Mouse (Mus musculus) forebrain, embryonic 15.5 days (tissue): ENCODE measurements around the gene Frmpd2. TPM values are rescaled to one million over a fixed set of nuclear protein-coding genes. Genes with fewer than 3 reads are reported as not detected.
A peak's percentile ranks its signal among the peaks of the same experiment; 100 is the strongest.

Source experiments
- ATAC-seq: fragments of 200-750 bp; cut with Nextera tagmentation; replicated peaks from 2 replicates; pipeline ENCODE4 v1.8.0; 2017; ENCODE audit warnings: mild to moderate bottlenecking, moderate TSS enrichment, moderate library complexity
- H3K27ac ChIP-seq: fragments of 300-500 bp; sonication (generic); replicated peaks from 2 replicates; pipeline ENCODE4 v1.5.1; 2015; ENCODE audit warnings: mild to moderate bottlenecking, inconsistent platforms
- H3K27me3 ChIP-seq: fragments of 300-500 bp; sonication (generic); 2 replicates; pipeline ENCODE4 v1.6.1; 2015; ENCODE audit warnings: inconsistent platforms
- H3K36me3 ChIP-seq: fragments of 300-500 bp; sonication (generic); 2 replicates; pipeline ENCODE4 v1.6.1; 2015; ENCODE audit warnings: mild to moderate bottlenecking, inconsistent platforms
- H3K4me1 ChIP-seq: fragments of 300-500 bp; sonication (generic); 2 replicates; pipeline ENCODE4 v1.6.1; 2015; ENCODE audit warnings: inconsistent platforms
- H3K4me2 ChIP-seq: fragments of 300-500 bp; sonication (generic); replicated peaks from 2 replicates; pipeline ENCODE4 v1.6.1; 2015; ENCODE audit warnings: mild to moderate bottlenecking, inconsistent platforms
- H3K4me3 ChIP-seq: fragments of 300-500 bp; sonication (generic); 2 replicates; pipeline ENCODE4 v1.5.1; 2015; ENCODE audit warnings: mild to moderate bottlenecking, inconsistent platforms
- H3K9ac ChIP-seq: fragments of 300-500 bp; sonication (generic); replicated peaks from 2 replicates; pipeline ENCODE4 v1.6.1; 2015; ENCODE audit warnings: mild to moderate bottlenecking, inconsistent platforms
- H3K9me3 ChIP-seq: fragments of 300-500 bp; sonication (generic); 2 replicates; pipeline ENCODE4 v1.6.1; 2016; ENCODE audit warnings: inconsistent platforms
- WGBS: fragments of 180-500 bp; shearing (Covaris S2); methylation state at CpG from one replicate; pipeline ENCODE4 v1.1.7; 2015; ENCODE audit warnings: mixed read lengths; 5-methylcytosine and 5-hydroxymethylcytosine counted together
- polyA plus RNA-seq: library from polyadenylated mRNA; unstranded; fragments of >200 nt; fragmentation: Nextera tagmentation; extraction: Ambion mirVana; gene quantifications from 2 replicates; pipeline ENCODE4 v1.2.1, GENCODE M21; 2015

The Frmpd2 gene
- polyA plus RNA-seq, 1 experiment from 2014 or later = 0.03 TPM

DNA sequence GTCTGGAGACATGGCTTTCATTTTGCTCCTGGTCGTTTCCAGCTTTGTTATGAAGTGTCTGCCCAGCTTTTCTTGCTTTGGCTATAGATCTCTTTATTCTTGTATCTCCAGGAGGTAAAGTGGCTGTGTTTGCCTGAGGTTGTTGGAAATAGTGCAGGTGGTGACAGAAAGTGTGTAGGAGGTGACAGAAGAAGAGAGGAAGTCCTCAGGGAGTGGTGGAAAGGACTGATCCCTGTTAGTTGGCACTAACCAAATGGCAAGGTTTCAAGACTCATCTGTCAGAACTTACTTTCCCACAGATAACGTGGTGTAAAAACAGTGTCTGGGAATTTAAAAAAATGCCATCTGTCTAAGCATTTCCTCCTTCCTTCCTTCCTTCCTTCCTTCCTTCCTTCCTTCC lies 3.0 kb downstream of the Frmpd2 start:
- 44% methylated on average over 2 of the region's 2 CpGs for WGBS
- no peak overlapping the region for H3K4me3 ChIP-seq
- no peaks in the 10 kb centered on the region for H3K9me3 ChIP-seq
- H3K27ac ChIP-seq = no peak overlapping the region
- H3K9ac ChIP-seq = no peak overlapping the region
- H3K36me3 ChIP-seq = no peaks in the 10 kb centered on the region
- H3K27me3 ChIP-seq = no peaks in the 10 kb centered on the region
- H3K4me2 ChIP-seq = no peak overlapping the region
- 0 out of 2 replicates have a peak, but pooled peaks cover 7% of the 10 kb centered on the region for H3K4me1 ChIP-seq
- ATAC-seq = no peak

DNA sequence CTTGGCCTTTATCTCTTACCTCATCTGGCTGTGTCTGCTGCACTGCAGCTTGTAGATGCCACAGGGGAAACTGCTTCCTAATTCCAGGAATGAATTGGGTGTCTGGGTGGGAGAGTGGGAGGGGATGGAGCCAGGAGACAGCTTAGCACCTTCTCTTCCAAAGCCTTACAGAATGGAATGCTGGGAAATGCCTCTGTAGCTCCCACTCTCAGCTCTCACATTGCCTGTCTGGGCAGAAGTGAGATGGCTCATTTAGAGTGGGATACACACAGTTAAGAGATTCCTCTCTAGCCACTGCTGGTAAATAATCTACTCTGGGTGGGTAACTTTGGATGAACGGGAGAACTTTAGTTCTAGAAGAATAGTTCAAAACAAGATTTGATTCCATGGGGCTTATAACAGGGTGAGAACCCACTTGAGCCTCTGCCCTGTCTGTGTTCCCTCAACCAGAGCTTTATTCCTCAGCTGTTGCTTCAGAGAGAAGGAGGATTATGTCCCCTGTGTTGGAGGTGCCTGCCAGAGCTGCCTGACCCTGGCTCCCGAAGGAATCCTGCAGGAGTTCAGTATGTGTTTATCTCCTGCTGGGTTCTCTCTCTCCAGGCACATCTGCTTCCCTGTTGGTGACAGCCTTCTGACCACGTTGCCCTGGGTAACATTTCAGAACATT lies 4.7 kb downstream of the Frmpd2 start:
- Histone ChIP-seq H3K27me3 (no peaks in the 10 kb centered on the region), H3K4me1 (0 out of 2 replicates have a peak, but pooled peaks cover 7% of the 10 kb centered on the region), H3K4me3 (no peak overlapping the region), H3K36me3 (no peaks in the 10 kb centered on the region), H3K9ac (no peak overlapping the region), H3K9me3 (no peaks in the 10 kb centered on the region), H3K27ac (no peak overlapping the region), H3K4me2 (no peak overlapping the region)
- 13% methylated on average over 3 of the region's 3 CpGs for WGBS
- no peak for ATAC-seq

DNA sequence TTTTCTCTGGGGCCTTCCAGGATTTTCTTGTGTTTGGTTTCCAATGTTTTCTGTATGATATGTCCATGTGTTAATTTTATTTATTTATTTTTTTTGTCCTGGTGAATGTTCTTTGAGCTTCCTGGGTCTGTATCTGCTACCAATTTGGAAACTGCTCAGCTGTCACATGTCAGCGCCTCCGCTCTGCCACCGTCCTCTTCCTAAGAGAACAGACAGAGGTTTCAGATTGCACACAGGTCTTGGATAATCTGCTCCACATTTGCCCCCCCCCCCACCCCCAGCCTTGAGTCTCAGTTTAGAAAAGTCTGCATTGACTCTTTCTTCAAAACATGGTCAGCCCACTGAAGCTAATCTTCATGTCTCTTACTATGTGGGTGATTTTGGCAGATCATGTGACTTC lies 10.5 kb downstream of the Frmpd2 start:
- no peak for ATAC-seq
- 65% methylated on average over 3 of the region's 3 CpGs for WGBS

DNA sequence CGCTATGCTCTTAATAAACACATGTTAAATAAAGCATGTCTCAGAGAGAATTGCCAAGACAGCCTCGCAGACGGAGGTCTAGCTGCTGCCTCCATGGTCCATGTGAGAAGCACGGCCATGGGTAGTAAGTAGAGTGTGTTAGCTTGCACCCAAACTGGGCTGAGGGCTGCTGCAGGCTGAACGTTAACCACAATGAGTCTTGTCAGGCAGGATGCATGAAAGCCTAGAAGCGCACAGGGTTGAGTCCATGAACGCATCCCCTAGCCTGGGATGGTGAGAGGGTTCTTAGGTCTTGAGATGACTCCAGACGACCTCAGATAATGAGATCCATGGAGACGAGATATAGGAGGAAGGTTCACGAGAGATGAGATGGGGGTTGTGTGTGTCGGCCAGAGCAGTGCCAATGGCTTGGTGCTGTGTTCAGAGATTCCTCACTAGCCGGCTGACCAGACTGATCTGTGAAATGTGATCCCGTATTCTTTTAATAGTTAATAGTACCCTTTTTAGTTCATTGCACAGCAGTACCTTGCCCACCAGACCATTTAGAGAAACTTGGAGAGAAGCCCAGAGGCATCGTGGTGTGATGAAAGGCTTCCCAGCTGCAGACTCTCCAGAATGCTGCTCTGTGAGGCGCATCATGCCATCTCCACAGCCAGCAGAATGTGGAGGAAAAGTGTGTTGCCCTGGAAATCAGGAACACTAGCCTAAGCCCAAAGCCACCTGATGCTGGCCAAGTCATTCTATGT lies 16.5 kb downstream of the Frmpd2 start:
- no peak overlapping the region for H3K27ac ChIP-seq
- 58% methylated on average over 15 of the region's 15 CpGs for WGBS
- no peak overlapping the region for H3K9ac ChIP-seq
- ATAC-seq = peak; percentile 26; the same call in 1 of the 2 replicates
- no peaks in the 10 kb centered on the region for H3K36me3 ChIP-seq
- no peak overlapping the region for H3K4me2 ChIP-seq
- peaks cover 10% of the 10 kb centered on the region for H3K4me1 ChIP-seq
- no peaks in the 10 kb centered on the region for H3K9me3 ChIP-seq
- H3K4me3 ChIP-seq = no peak overlapping the region
- no peaks in the 10 kb centered on the region for H3K27me3 ChIP-seq

More for the DNA sequence above, 10.5 kb downstream of the Frmpd2 start:
- H3K27me3 ChIP-seq = no peaks in the 10 kb centered on the region
- H3K4me1 ChIP-seq = no peaks in the 10 kb centered on the region
- no peak overlapping the region for H3K4me2 ChIP-seq
- H3K36me3 ChIP-seq = no peaks in the 10 kb centered on the region
- no peak overlapping the region for H3K4me3 ChIP-seq
- H3K9ac ChIP-seq = no peak overlapping the region
- H3K9me3 ChIP-seq = no peaks in the 10 kb centered on the region
- H3K27ac ChIP-seq = no peak overlapping the region

DNA sequence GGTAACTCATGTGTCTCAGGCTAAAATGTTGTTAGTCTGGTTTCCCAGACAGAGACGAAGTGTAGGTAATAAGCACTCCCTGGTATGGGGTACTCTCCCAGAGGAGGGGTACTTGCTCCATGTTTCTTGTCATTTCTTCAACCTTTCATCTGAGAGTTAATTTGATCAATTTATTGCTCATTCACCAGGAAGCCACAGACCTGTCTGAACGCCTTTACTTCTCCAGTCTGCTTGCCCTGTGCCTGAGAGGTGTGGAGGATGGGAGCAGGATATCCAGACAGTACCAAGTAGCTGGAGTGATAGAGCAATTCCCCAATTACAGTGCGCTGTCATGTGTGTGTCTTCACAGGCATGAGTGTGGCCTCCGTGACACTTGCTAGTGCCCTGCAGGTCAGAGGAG lies 23.7 kb downstream of the Frmpd2 start:
- ATAC-seq = no peak
- WGBS = 69% methylated on average over 4 of the region's 4 CpGs
- Histone ChIP-seq H3K4me3 (no peak overlapping the region), H3K9me3 (no peaks in the 10 kb centered on the region), H3K27me3 (no peaks in the 10 kb centered on the region), H3K4me2 (no peak overlapping the region), H3K4me1 (peaks cover 2% of the 10 kb centered on the region; the same call in 1 of the 2 replicates), H3K36me3 (no peaks in the 10 kb centered on the region), H3K9ac (no peak overlapping the region), H3K27ac (no peak overlapping the region)

GRCm38 (mm10) chr14:33497418-33497817 lies 25.9 kb downstream of the Frmpd2 start:
- ATAC-seq = no peak
- Histone ChIP-seq H3K27ac (no peak overlapping the region), H3K9me3 (no peaks in the 10 kb centered on the region), H3K27me3 (no peaks in the 10 kb centered on the region), H3K4me3 (no peak overlapping the region), H3K4me2 (no peak overlapping the region), H3K9ac (no peak overlapping the region), H3K4me1 (no peaks in the 10 kb centered on the region), H3K36me3 (no peaks in the 10 kb centered on the region)
- 54% methylated on average over 5 of the region's 5 CpGs for WGBS

GRCm38 (mm10) chr14:33498849-33499248 lies 27.4 kb downstream of the Frmpd2 start:
- ATAC-seq = no peak
- H3K9me3 ChIP-seq = no peaks in the 10 kb centered on the region
- no peak overlapping the region for H3K9ac ChIP-seq
- H3K27ac ChIP-seq = no peak overlapping the region
- no peaks in the 10 kb centered on the region for H3K36me3 ChIP-seq
- H3K27me3 ChIP-seq = no peaks in the 10 kb centered on the region
- WGBS = 75% methylated on average over 3 of the region's 3 CpGs
- no peaks in the 10 kb centered on the region for H3K4me1 ChIP-seq
- no peak overlapping the region for H3K4me3 ChIP-seq
- no peak overlapping the region for H3K4me2 ChIP-seq

- Histone ChIP-seq H3K4me3 (no peak overlapping the region), H3K9ac (no peak overlapping the region), H3K9me3 (no peaks in the 10 kb centered on the region), H3K27me3 (no peaks in the 10 kb centered on the region), H3K36me3 (no peaks in the 10 kb centered on the region), H3K27ac (no peak overlapping the region), H3K4me2 (no peak overlapping the region), H3K4me1 (no peaks in the 10 kb centered on the region)
- WGBS = 72% methylated on average over 10 of the region's 10 CpGs
- ATAC-seq = no peak
Measured at GRCm38 (mm10) chr14:33500631-33501030, 29.1 kb downstream of the Frmpd2 start.

DNA sequence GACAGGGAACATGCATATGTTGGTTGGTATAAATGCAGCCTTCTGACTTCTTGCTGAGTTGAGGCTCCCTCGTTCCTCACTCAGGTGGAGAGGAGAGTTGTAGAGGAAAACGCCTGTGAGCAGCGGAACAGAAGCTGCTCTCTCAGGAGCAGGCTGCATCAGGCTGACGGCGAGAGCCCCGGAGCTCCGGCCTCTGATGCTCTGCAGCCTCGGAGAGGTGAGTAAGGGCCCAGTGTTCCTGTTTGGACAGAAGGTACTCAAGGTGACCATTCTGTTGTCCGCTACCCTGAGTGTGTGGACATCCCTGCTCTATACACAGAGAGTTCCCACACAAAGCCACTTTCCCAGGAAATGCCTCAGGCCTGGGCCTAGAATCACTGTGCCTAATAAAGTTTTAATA lies 31.8 kb downstream of the Frmpd2 start:
- Histone ChIP-seq H3K4me1 (no peaks in the 10 kb centered on the region), H3K4me2 (no peak overlapping the region), H3K9ac (no peak overlapping the region), H3K27me3 (no peaks in the 10 kb centered on the region), H3K9me3 (no peaks in the 10 kb centered on the region), H3K36me3 (no peaks in the 10 kb centered on the region), H3K27ac (no peak overlapping the region), H3K4me3 (no peak overlapping the region)
- no peak for ATAC-seq
- 83% methylated on average over 9 of the region's 9 CpGs for WGBS

DNA sequence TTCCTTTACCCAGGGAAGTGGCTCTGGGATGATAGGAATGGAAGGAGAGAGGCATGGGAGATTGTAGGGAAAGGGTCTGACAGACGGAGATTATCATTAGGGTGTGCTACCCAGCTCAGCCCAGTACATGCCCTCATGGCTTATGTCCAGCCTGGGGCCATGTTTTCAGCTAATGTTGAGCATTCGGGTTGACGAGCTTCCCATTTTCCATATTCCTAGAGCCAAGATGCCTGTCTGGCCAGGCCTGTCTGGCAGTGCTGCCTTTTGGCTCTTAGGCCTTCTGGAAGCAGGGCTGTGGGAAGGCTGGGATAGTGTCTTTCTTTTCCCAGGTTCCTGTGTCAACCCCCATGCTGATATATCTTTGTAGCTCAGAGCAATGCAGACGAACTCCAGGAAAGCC lies 35.2 kb downstream of the Frmpd2 start:
- Histone ChIP-seq H3K4me1 (no peaks in the 10 kb centered on the region), H3K36me3 (no peaks in the 10 kb centered on the region), H3K4me3 (no peak overlapping the region), H3K9me3 (no peaks in the 10 kb centered on the region), H3K27ac (no peak overlapping the region), H3K4me2 (no peak overlapping the region), H3K9ac (no peak overlapping the region), H3K27me3 (no peaks in the 10 kb centered on the region)
- ATAC-seq = no peak
- WGBS = 69% methylated on average over 4 of the region's 4 CpGs

- H3K36me3 ChIP-seq = no peaks in the 10 kb centered on the region
- 83% methylated on average over 1 of the region's 1 CpGs for WGBS
Measured at GRCm38 (mm10) chr14:33508660-33509059, 37.2 kb downstream of the Frmpd2 start.

GRCm38 (mm10) chr14:33513877-33514276 lies 42.4 kb downstream of the Frmpd2 start:
- peak overlapping the region; percentile 44 for H3K27ac ChIP-seq

More at GRCm38 (mm10) chr14:33508660-33509059, 37.2 kb downstream of the Frmpd2 start:
- no peaks in the 10 kb centered on the region for H3K27me3 ChIP-seq
- H3K9me3 ChIP-seq = no peaks in the 10 kb centered on the region
- H3K4me1 ChIP-seq = peaks cover 2% of the 10 kb centered on the region
- H3K4me2 ChIP-seq = no peak overlapping the region
- no peak overlapping the region for H3K4me3 ChIP-seq
- H3K27ac ChIP-seq = no peak overlapping the region
- no peak overlapping the region for H3K9ac ChIP-seq
- ATAC-seq = no peak

More at GRCm38 (mm10) chr14:33513877-33514276, 42.4 kb downstream of the Frmpd2 start:
- WGBS = 42% methylated on average over 5 of the region's 5 CpGs
- no peak overlapping the region for H3K4me2 ChIP-seq
- peak; percentile 84 for ATAC-seq
- H3K9me3 ChIP-seq = no peaks in the 10 kb centered on the region
- peaks cover 12% of the 10 kb centered on the region for H3K4me1 ChIP-seq
- no peaks in the 10 kb centered on the region for H3K27me3 ChIP-seq
- no peak overlapping the region for H3K9ac ChIP-seq
- no peak overlapping the region for H3K4me3 ChIP-seq
- H3K36me3 ChIP-seq = no peaks in the 10 kb centered on the region
